Mouse (Mus musculus) frontal cortex, adult (tissue): ENCODE data around the gene Upk3b.
A peak's percentile ranks its signal among the peaks of the same experiment; 100 is the strongest.

Experiments
- ATAC-seq: cut with Nextera tagmentation; 2 replicates; pipeline ENCODE4 v1.9.2; 2017; ENCODE audit warnings: mild to moderate bottlenecking, moderate library complexity, mixed read lengths; ENCODE audit not compliant: low TSS enrichment

Gene Upk3b

GRCm38 (mm10) chr5:136075076-136075475 is 36.8 kb downstream of the Upk3b start:
- ATAC-seq, result no peak

- no peak for ATAC-seq
Measured at GRCm38 (mm10) chr5:136076284-136076683, 38.0 kb downstream of the Upk3b start.

- ATAC-seq, result no peak
Measured at GRCm38 (mm10) chr5:136077001-136077550, 38.8 kb downstream of the Upk3b start.

GRCm38 (mm10) chr5:136078136-136078535 is 39.8 kb downstream of the Upk3b start:
- ATAC-seq, result no peak

GRCm38 (mm10) chr5:136082345-136082744 is 44.0 kb downstream of the Upk3b start:
- no peak for ATAC-seq

GRCm38 (mm10) chr5:136083669-136084107 is 45.4 kb downstream of the Upk3b start, which contains the start of gene Rasa4:
Gene Rasa4 (plus strand): TSS chr5:136083916.
- peak; percentile 99 for ATAC-seq

- ATAC-seq, result 0 out of 2 replicates have a peak, but pooled peaks have one; percentile 10
Measured at GRCm38 (mm10) chr5:136084144-136084881, 46.0 kb downstream of the Upk3b start.

GRCm38 (mm10) chr5:136084891-136085651 is 46.8 kb downstream of the Upk3b start:
- ATAC-seq, result no peak

GRCm38 (mm10) chr5:136086290-136086689 is 48.0 kb downstream of the Upk3b start:
- no peak for ATAC-seq

GRCm38 (mm10) chr5:136088821-136089575 is 50.7 kb downstream of the Upk3b start:
- ATAC-seq, result no peak

GRCm38 (mm10) chr5:136091927-136092326 is 53.6 kb downstream of the Upk3b start:
- no peak for ATAC-seq

GRCm38 (mm10) chr5:136094249-136095010 is 56.1 kb downstream of the Upk3b start:
- ATAC-seq, result peak; percentile 80; the same call in 1 of the 2 replicates

GRCm38 (mm10) chr5:136095089-136095488 is 56.8 kb downstream of the Upk3b start:
- no peak for ATAC-seq
